Mouse (Mus musculus) limb, embryonic 15.5 days (tissue): ENCODE data around the gene Ly86. TPM values are rescaled to one million over a fixed set of nuclear protein-coding genes. Genes with fewer than 3 reads are reported as not detected.
A peak's percentile ranks its signal among the peaks of the same experiment; 100 is the strongest.

Source experiments
- ATAC-seq: fragments of 200-750 bp; cut with Nextera tagmentation; 2 replicates; pipeline ENCODE4 v1.8.0; 2017; ENCODE audit warnings: low read depth, moderate TSS enrichment; ENCODE audit not compliant: insufficient number of reproducible peaks, low FRiP score, low TSS enrichment
- H3K27ac ChIP-seq: fragments of 300-500 bp; sonication (generic); 2 replicates; pipeline ENCODE4 v1.5.1; 2015; ENCODE audit warnings: moderate library complexity, mild to moderate bottlenecking, inconsistent platforms
- H3K27me3 ChIP-seq: fragments of 300-500 bp; sonication (generic); 2 replicates; pipeline ENCODE4 v1.6.1; 2015; ENCODE audit warnings: inconsistent platforms
- H3K36me3 ChIP-seq: fragments of 300-500 bp; sonication (generic); 2 replicates; pipeline ENCODE4 v1.6.1; 2015; ENCODE audit warnings: inconsistent platforms
- H3K4me1 ChIP-seq: fragments of 300-500 bp; sonication (generic); 2 replicates; pipeline ENCODE4 v1.6.1; 2015; ENCODE audit warnings: inconsistent platforms
- H3K4me2 ChIP-seq: fragments of 300-500 bp; sonication (generic); 2 replicates; pipeline ENCODE4 v1.6.1; 2015; ENCODE audit warnings: mild to moderate bottlenecking, inconsistent platforms
- H3K4me3 ChIP-seq: fragments of 300-500 bp; sonication (generic); 2 replicates; pipeline ENCODE4 v1.5.1; 2015; ENCODE audit warnings: mild to moderate bottlenecking, inconsistent platforms
- H3K9ac ChIP-seq: fragments of 300-500 bp; sonication (generic); 2 replicates; pipeline ENCODE4 v1.6.1; 2015; ENCODE audit warnings: inconsistent platforms
- H3K9me3 ChIP-seq: fragments of 300-500 bp; sonication (generic); 2 replicates; pipeline ENCODE4 v1.6.1; 2016; ENCODE audit warnings: inconsistent platforms
- WGBS: fragments of 180-500 bp; shearing (Covaris S2); methylation state at CpG from one replicate; pipeline ENCODE4 v1.1.7; 2015; 5-methylcytosine and 5-hydroxymethylcytosine counted together
- polyA plus RNA-seq: library from polyadenylated mRNA; unstranded; fragments of >200 nt; fragmentation: Nextera tagmentation; extraction: Ambion mirVana; gene quantifications from 2 replicates; pipeline ENCODE4 v1.2.1, GENCODE M21; 2015

The Ly86 gene
- polyA plus RNA-seq, 1 experiment from 2014 or later, result 17.8 TPM

- Histone ChIP-seq H3K9ac (no peak overlapping the region), H3K27me3 (no peaks in the 10 kb centered on the region), H3K36me3 (no peaks in the 10 kb centered on the region), H3K4me3 (no peak overlapping the region), H3K9me3 (no peaks in the 10 kb centered on the region), H3K4me2 (no peak overlapping the region), H3K27ac (no peak overlapping the region), H3K4me1 (no peaks in the 10 kb centered on the region)
- ATAC-seq, result no peak
- WGBS, result 78% methylated on average over 4 of the region's 4 CpGs
Measured at GRCm38 (mm10) chr13:37330971-37331370, 14.0 kb upstream of the Ly86 start.

GRCm38 (mm10) chr13:37332779-37333543, 12.0 kb upstream of the Ly86 start:
- no peak overlapping the region for H3K4me3 ChIP-seq
- no peaks in the 10 kb centered on the region for H3K9me3 ChIP-seq
- H3K27me3 ChIP-seq, result no peaks in the 10 kb centered on the region
- H3K9ac ChIP-seq, result no peak overlapping the region
- ATAC-seq, result no peak
- no peak overlapping the region for H3K27ac ChIP-seq
- H3K4me2 ChIP-seq, result no peak overlapping the region
- H3K36me3 ChIP-seq, result no peaks in the 10 kb centered on the region
- WGBS, result 79% methylated on average over 4 of the region's 4 CpGs
- H3K4me1 ChIP-seq, result no peaks in the 10 kb centered on the region

- ATAC-seq, result no peak
- no peak overlapping the region for H3K4me3 ChIP-seq
Measured at GRCm38 (mm10) chr13:37333544-37333870, 11.5 kb upstream of the Ly86 start.

GRCm38 (mm10) chr13:37337269-37337668, 7.7 kb upstream of the Ly86 start:
- H3K27ac ChIP-seq, result no peak overlapping the region
- no peak for ATAC-seq
- no peak overlapping the region for H3K4me3 ChIP-seq
- WGBS, result 65% methylated on average over 4 of the region's 4 CpGs
- no peak overlapping the region for H3K4me2 ChIP-seq
- no peaks in the 10 kb centered on the region for H3K27me3 ChIP-seq
- no peaks in the 10 kb centered on the region for H3K9me3 ChIP-seq
- H3K36me3 ChIP-seq, result no peaks in the 10 kb centered on the region
- no peaks in the 10 kb centered on the region for H3K4me1 ChIP-seq
- H3K9ac ChIP-seq, result no peak overlapping the region

More at GRCm38 (mm10) chr13:37333544-37333870, 11.5 kb upstream of the Ly86 start:
- 77% methylated on average over 1 of the region's 1 CpGs for WGBS
- no peaks in the 10 kb centered on the region for H3K36me3 ChIP-seq
- no peaks in the 10 kb centered on the region for H3K9me3 ChIP-seq
- no peak overlapping the region for H3K4me2 ChIP-seq
- no peaks in the 10 kb centered on the region for H3K27me3 ChIP-seq
- no peak overlapping the region for H3K9ac ChIP-seq
- no peak overlapping the region for H3K27ac ChIP-seq
- no peaks in the 10 kb centered on the region for H3K4me1 ChIP-seq

- Histone ChIP-seq H3K27me3 (no peaks in the 10 kb centered on the region), H3K9me3 (no peaks in the 10 kb centered on the region), H3K27ac (no peak overlapping the region), H3K9ac (no peak overlapping the region), H3K4me2 (no peak overlapping the region), H3K36me3 (no peaks in the 10 kb centered on the region), H3K4me1 (no peaks in the 10 kb centered on the region), H3K4me3 (no peak overlapping the region)
- 66% methylated on average over 7 of the region's 7 CpGs for WGBS
- ATAC-seq, result no peak
Measured at GRCm38 (mm10) chr13:37337871-37338270, 7.1 kb upstream of the Ly86 start.

- WGBS, result 93% methylated on average over 1 of the region's 1 CpGs
Measured at GRCm38 (mm10) chr13:37342804-37343203, 2.2 kb upstream of the Ly86 start.

GRCm38 (mm10) chr13:37345823-37346222, 815 bp downstream of the Ly86 start:
- no peak overlapping the region for H3K4me2 ChIP-seq
- 89% methylated on average over 10 of the region's 10 CpGs for WGBS

More at GRCm38 (mm10) chr13:37342804-37343203, 2.2 kb upstream of the Ly86 start:
- Histone ChIP-seq H3K4me3 (no peak overlapping the region), H3K27me3 (no peaks in the 10 kb centered on the region), H3K27ac (no peak overlapping the region), H3K4me1 (0 out of 2 replicates have a peak, but pooled peaks cover 4% of the 10 kb centered on the region), H3K36me3 (no peaks in the 10 kb centered on the region), H3K9ac (no peak overlapping the region), H3K9me3 (no peaks in the 10 kb centered on the region), H3K4me2 (no peak overlapping the region)
- ATAC-seq, result no peak

GRCm38 (mm10) chr13:37347871-37348595, 3.0 kb downstream of the Ly86 start:
- WGBS, result 84% methylated on average over 8 of the region's 8 CpGs
- H3K4me3 ChIP-seq, result no peak overlapping the region
- H3K27ac ChIP-seq, result no peak overlapping the region
- no peak for ATAC-seq
- H3K27me3 ChIP-seq, result no peaks in the 10 kb centered on the region
- no peaks in the 10 kb centered on the region for H3K9me3 ChIP-seq
- H3K4me1 ChIP-seq, result 0 out of 2 replicates have a peak, but pooled peaks cover 4% of the 10 kb centered on the region
- no peak overlapping the region for H3K4me2 ChIP-seq
- H3K9ac ChIP-seq, result no peak overlapping the region
- H3K36me3 ChIP-seq, result no peaks in the 10 kb centered on the region

More at GRCm38 (mm10) chr13:37345823-37346222, 815 bp downstream of the Ly86 start:
- H3K9me3 ChIP-seq, result no peaks in the 10 kb centered on the region
- H3K4me1 ChIP-seq, result 0 out of 2 replicates have a peak, but pooled peaks cover 4% of the 10 kb centered on the region
- H3K27me3 ChIP-seq, result no peaks in the 10 kb centered on the region
- H3K27ac ChIP-seq, result 0 out of 2 replicates have a peak overlapping the region, but pooled peaks have one; percentile 2
- H3K36me3 ChIP-seq, result no peaks in the 10 kb centered on the region
- H3K4me3 ChIP-seq, result no peak overlapping the region
- no peak overlapping the region for H3K9ac ChIP-seq
- no peak for ATAC-seq

GRCm38 (mm10) chr13:37349051-37349450, 4.0 kb downstream of the Ly86 start:
- WGBS, result 85% methylated on average over 5 of the region's 5 CpGs
- Histone ChIP-seq H3K9me3 (no peaks in the 10 kb centered on the region), H3K27ac (no peak overlapping the region), H3K4me3 (no peak overlapping the region), H3K9ac (no peak overlapping the region), H3K4me1 (0 out of 2 replicates have a peak, but pooled peaks cover 6% of the 10 kb centered on the region), H3K4me2 (no peak overlapping the region), H3K27me3 (no peaks in the 10 kb centered on the region), H3K36me3 (no peaks in the 10 kb centered on the region)
- no peak for ATAC-seq

- no peaks in the 10 kb centered on the region for H3K9me3 ChIP-seq
- H3K27me3 ChIP-seq, result no peaks in the 10 kb centered on the region
- H3K36me3 ChIP-seq, result no peaks in the 10 kb centered on the region
- no peak overlapping the region for H3K9ac ChIP-seq
- no peak for ATAC-seq
- 74% methylated on average over 2 of the region's 2 CpGs for WGBS
- H3K4me3 ChIP-seq, result no peak overlapping the region
- 0 out of 2 replicates have a peak, but pooled peaks cover 3% of the 10 kb centered on the region for H3K4me1 ChIP-seq
- H3K27ac ChIP-seq, result no peak overlapping the region
- H3K4me2 ChIP-seq, result no peak overlapping the region
Measured at GRCm38 (mm10) chr13:37353016-37353415, 8.0 kb downstream of the Ly86 start.

- H3K27ac ChIP-seq, result no peak overlapping the region
- no peaks in the 10 kb centered on the region for H3K27me3 ChIP-seq
- no peak overlapping the region for H3K4me2 ChIP-seq
- no peaks in the 10 kb centered on the region for H3K36me3 ChIP-seq
- 0 out of 2 replicates have a peak, but pooled peaks cover 3% of the 10 kb centered on the region for H3K4me1 ChIP-seq
- WGBS, result 42% methylated on average over 4 of the region's 4 CpGs
- no peak for ATAC-seq
- no peak overlapping the region for H3K9ac ChIP-seq
- H3K4me3 ChIP-seq, result no peak overlapping the region
- H3K9me3 ChIP-seq, result no peaks in the 10 kb centered on the region
Measured at GRCm38 (mm10) chr13:37353868-37354267, 8.9 kb downstream of the Ly86 start.

GRCm38 (mm10) chr13:37354432-37354831, 9.4 kb downstream of the Ly86 start:
- 79% methylated on average over 4 of the region's 4 CpGs for WGBS

More at GRCm38 (mm10) chr13:37354432-37354831, 9.4 kb downstream of the Ly86 start:
- no peak overlapping the region for H3K27ac ChIP-seq
- H3K4me3 ChIP-seq, result no peak overlapping the region
- H3K9ac ChIP-seq, result no peak overlapping the region
- no peak for ATAC-seq
- H3K4me1 ChIP-seq, result 0 out of 2 replicates have a peak, but pooled peaks cover 3% of the 10 kb centered on the region
- no peaks in the 10 kb centered on the region for H3K9me3 ChIP-seq
- H3K4me2 ChIP-seq, result no peak overlapping the region
- H3K27me3 ChIP-seq, result no peaks in the 10 kb centered on the region
- no peaks in the 10 kb centered on the region for H3K36me3 ChIP-seq
